ENCODE assay signal across 16 mouse cellular contexts in the genomic region with DNA sequence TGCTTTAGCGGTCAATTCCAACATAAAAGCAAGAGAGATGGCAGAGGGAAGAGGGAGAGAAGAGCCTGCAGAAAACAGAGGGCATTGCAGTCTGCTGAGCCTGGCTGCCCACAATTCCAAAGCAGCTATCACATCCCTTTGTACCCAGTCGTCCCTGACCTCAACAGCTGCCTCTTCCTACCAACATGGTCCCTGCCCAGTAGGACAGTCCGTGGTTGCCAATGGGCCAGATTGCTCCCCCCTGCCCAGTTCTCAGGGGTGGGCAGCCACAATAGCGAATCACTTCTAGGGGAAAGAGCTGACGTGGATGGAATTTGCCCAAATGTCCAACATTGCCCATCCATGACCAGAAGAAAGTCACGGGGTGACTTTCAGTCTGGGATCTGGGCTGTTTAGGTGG.
"Had no signal": no experiment of that assay in that cellular context is flagged by ENCODE, and none has a peak within 500 bp of the region (broad histone marks: within the 10 kb centered on the region; RNA-seq: fewer than 3 reads in every experiment).

No protein-coding gene starts in this region.

- H3K36me3 ChIP-seq: limb, embryonic 12.5 days; limb, embryonic 15.5 days had no signal

- H3K4me2 ChIP-seq: limb, embryonic 12.5 days; limb, embryonic 15.5 days; liver, embryonic 11.5 days; lung, embryonic 14.5 days; midbrain, embryonic 13.5 days had no signal

- H3K4me3 ChIP-seq: layer of hippocampus, adult 2 months; limb, embryonic 12.5 days; limb, embryonic 15.5 days; midbrain, embryonic 13.5 days had no signal

- H3K9me3 ChIP-seq: limb, embryonic 15.5 days; midbrain, embryonic 13.5 days had no signal

- H3K27ac ChIP-seq: kidney, postnatal 0 days; layer of hippocampus, adult 2 months; limb, embryonic 12.5 days; limb, embryonic 15.5 days; liver, embryonic 14.5 days; macrophage; midbrain, embryonic 13.5 days had no signal

- H3K9ac ChIP-seq: limb, embryonic 12.5 days; limb, embryonic 15.5 days; liver, embryonic 14.5 days; liver, postnatal 0 days; lung, embryonic 14.5 days; midbrain, embryonic 13.5 days had no signal

- H3K4me1 ChIP-seq: limb, embryonic 12.5 days; limb, embryonic 15.5 days; midbrain, embryonic 13.5 days had no signal

- H3K27me3 ChIP-seq: limb, embryonic 12.5 days; limb, embryonic 15.5 days; midbrain, embryonic 13.5 days had no signal

- DNase-seq: kidney, postnatal 25 days; layer of hippocampus, adult 9-11 months; liver, postnatal 0 days; lung, embryonic 14.5 days; thymus, adult 18-20 months; thymus, postnatal 36 days had no signal

- ATAC-seq: liver, postnatal 0 days; lung, postnatal 0 days; midbrain, embryonic 13.5 days; midbrain, embryonic 16.5 days had no signal
